Mouse (Mus musculus) kidney, adult 8-10 months (tissue): ENCODE measurements at regions not wholly inside any gene's neighbourhood (a gene's known extent, or its start where the extent isn't known, plus 50 kb on each side); places are given as distances from the start of the nearest gene placed in this dataset.

ENCODE experiments used
- DNase-seq, 2 experiments: peaks; one replicate each; pipeline ENCODE4 v3.0.0; 2022

DNA sequence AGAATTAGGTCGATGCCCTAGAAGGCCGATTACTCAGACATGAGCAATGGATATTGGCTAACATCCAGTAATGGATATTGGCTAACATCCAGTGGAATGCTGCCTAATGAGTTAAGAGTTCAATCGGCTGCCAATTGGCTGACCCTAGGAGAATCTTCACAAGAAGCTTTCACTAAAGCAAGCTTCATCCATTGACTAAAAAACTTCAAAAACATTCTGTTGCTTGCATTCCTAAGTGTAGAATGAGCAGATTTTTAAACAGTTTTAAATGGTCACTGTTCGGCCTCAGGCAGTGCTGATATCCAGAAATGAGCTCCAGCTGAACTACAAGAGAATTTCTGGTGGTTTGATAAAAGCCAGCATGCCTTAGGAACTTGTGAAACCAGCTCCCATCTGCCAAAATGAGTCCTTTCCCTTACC, 56.8 kb upstream of the Cenpe start:
- peak; percentile 40 to 67 for DNase-seq
